Mouse (Mus musculus): ENCODE results near the gene Rab6b. TPM values are rescaled to one million over a fixed set of nuclear protein-coding genes. Genes with fewer than 3 reads are reported as not detected.
A peak's percentile ranks its signal among the peaks of the same experiment; 100 is the strongest.

The Rab6b gene
- 54.5 and 125 TPM in 2 replicates for polyA plus RNA-seq (2012; rRNA removed)

DNA sequence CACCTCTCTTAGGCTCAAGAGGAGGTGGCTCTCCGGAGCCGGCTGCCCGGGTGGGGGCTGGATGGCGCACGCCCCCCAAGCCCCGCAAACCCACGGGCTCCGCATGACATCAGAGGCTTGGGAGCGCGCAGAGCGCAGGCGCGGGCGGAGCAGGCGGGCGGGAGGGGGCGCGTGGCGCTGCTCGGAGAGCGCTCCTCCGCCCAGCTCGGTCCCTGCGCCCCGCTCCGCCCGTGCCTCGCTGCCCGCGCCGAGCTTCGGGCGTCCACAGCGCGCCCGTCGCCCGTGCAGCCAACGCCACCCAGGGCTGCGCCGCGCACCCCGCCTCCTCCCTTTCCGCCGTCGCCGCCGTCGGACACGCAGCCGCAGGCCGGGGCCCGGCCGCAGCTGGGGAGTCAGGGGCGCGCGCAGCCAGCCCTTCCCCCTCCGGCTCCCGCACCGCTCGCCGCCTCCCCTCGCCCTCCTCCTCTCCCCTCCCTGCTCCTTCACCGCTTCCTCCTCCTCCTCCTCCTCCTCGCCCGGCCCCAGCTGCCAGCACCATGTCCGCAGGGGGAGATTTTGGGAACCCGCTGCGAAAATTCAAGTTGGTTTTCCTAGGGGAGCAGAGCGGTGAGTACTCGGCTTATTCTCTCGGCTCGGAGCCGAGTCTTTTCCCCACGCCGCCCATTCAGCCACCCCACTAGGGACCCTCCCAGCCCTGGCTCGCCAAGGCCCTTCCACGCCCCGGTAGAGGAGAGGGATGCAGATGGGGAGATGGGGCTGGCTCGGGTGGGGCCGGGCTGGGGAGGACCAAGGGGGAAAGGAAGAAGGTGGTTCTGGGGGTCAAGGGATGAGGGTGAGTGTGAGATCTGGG, at the start of gene Rab6b:
Gene Rab6b (plus strand): TSS at position 167 of the 850 bp plus-strand sequence.
- DNase-seq (ENCODE audit: low read depth) = peak; percentile 90
- TF ChIP-seq POLR2A (IDR thresholded peaks at IDR 0.05; ENCODE audit: borderline replicate concordance, extremely low read depth, insufficient read depth, insufficient read length, poor library complexity, severe bottlenecking) (peak; percentile 95), CTCF (IDR thresholded peaks at IDR 0.05; ENCODE audit: borderline replicate concordance, extremely low read depth, insufficient read depth, insufficient read length) (no peak)

DNA sequence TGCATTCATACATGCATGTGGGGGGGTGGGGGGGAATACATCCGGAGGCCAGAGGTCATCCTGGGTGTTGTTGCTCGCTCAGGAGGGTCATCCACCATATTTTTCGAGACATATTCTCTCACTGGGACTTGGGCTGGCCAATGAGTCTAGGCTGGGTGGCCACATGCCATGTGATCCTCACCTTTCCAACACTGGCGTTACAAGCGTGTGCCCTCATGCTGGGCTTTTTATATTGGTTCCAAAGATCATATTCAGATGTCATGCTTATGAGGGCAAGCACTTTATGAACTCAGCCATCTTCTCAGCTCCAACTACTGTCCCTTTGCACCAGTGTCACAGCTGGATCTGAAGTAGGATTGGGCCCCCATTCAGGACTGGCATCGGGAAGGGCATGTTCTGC, 48.0 kb upstream of the Rab6b start:
- no peak for TF ChIP-seq POLR2A (IDR thresholded peaks at IDR 0.05; ENCODE audit: borderline replicate concordance, extremely low read depth, insufficient read depth, insufficient read length, poor library complexity, severe bottlenecking)
- no peak for TF ChIP-seq CTCF (IDR thresholded peaks at IDR 0.05; ENCODE audit: borderline replicate concordance, extremely low read depth, insufficient read depth, insufficient read length)
- DNase-seq (ENCODE audit: low read depth) = no peak

DNA sequence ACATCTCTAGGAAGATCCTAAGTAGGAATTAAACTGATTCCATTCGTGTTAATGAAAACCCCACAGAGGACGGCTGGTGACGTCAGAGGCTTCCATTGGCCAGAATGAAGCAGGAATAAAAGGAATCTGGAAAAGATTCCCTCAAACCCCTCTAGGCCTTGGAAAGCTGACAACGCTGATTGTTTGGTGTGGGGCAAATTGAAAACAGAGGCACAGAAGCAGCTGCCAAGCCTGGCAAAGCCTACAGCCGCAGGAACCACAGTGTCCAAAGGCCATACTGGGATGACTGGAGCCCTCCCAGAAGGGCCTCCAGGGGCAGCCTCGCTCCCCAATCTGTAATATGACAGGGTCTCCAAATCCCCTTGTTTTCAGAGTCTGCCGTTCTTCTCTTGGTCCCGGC, 44.7 kb upstream of the Rab6b start:
- peak; percentile 80 for DNase-seq (ENCODE audit: low read depth)
- TF ChIP-seq CTCF (IDR thresholded peaks at IDR 0.05; ENCODE audit: borderline replicate concordance, extremely low read depth, insufficient read depth, insufficient read length) (no peak), POLR2A (IDR thresholded peaks at IDR 0.05; ENCODE audit: borderline replicate concordance, extremely low read depth, insufficient read depth, insufficient read length, poor library complexity, severe bottlenecking) (no peak)

DNA sequence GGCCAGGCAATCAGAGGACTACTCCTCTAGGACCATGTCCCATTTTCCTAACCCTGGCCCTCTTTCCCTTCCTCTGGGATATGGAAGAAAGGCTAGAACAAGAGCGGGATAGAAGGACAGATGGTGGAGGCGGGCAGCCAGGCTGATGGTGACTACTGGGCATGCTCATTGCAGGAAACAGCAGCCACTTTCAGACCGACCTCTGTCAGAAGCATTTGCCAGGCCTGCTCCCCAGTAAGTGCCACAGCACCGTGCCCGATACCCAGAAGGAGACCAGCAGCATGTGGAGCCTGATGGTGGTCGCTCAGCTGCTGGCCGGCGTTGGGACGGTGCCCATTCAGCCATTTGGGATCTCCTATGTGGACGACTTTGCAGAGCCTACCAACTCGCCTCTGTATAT, 43.9 kb upstream of the Rab6b start:
- no peak for TF ChIP-seq POLR2A (IDR thresholded peaks at IDR 0.05; ENCODE audit: borderline replicate concordance, extremely low read depth, insufficient read depth, insufficient read length, poor library complexity, severe bottlenecking)
- TF ChIP-seq CTCF (IDR thresholded peaks at IDR 0.05; ENCODE audit: borderline replicate concordance, extremely low read depth, insufficient read depth, insufficient read length) = no peak
- DNase-seq (ENCODE audit: low read depth) = peak; percentile 55

DNA sequence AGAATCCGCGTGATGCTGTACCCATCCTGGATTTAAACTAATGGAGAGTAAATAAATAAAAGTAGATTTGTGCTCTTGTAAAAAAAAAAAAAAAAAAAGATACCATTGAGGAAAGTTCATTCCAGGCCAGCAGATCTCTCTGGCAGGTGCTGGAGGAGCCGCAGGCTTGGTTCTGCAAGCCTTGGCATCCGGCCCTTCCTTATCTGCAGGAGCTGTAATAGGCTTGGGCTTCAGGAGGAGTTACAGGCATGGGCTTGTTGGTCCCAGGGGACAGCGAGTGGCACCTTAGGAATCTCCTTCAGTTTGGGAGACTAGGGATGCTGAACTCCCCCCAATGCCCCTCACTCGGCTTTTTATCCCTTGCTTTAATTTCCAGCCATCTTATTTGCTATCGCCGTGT, 42.8 kb upstream of the Rab6b start:
- no peak for DNase-seq (ENCODE audit: low read depth)
- TF ChIP-seq POLR2A (IDR thresholded peaks at IDR 0.05; ENCODE audit: borderline replicate concordance, extremely low read depth, insufficient read depth, insufficient read length, poor library complexity, severe bottlenecking) = no peak
- TF ChIP-seq CTCF (IDR thresholded peaks at IDR 0.05; ENCODE audit: borderline replicate concordance, extremely low read depth, insufficient read depth, insufficient read length) = no peak

DNA sequence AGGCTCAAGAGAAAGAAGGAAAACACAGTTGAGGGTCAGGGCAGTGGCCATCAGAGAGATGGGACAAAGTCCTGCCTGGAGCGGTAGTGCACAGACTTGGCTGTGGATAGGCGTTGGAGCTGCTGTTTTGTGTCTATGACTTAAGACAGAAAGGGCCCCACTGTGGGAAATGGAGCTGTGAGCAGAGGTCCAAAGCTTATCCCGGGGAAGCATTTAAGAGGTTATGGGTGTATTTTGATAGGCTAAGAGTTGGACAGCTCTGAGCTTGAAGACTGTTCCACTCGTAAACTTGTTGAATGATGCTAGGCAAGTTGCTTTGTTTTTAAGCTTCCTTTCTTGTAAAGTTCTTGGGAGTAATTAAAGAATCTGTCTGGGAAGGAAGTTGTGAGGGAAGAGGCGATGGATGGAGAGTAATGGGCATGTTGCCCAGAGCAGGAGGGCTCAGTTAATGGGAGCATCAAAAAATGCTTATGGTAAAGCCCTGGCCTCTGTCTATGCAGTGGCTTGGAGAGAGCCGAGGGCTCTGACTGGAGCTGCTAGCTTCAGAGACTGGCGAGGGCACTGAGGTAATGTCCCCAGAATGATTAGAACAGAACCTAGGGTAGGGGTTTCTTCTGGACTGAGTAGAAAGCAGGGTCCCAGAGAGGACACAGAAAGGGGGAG, 39.9 kb upstream of the Rab6b start:
- no peak for DNase-seq (ENCODE audit: low read depth)
- TF ChIP-seq POLR2A (IDR thresholded peaks at IDR 0.05; ENCODE audit: borderline replicate concordance, extremely low read depth, insufficient read depth, insufficient read length, poor library complexity, severe bottlenecking) = no peak
- TF ChIP-seq CTCF (IDR thresholded peaks at IDR 0.05; ENCODE audit: borderline replicate concordance, extremely low read depth, insufficient read depth, insufficient read length) = no peak

DNA sequence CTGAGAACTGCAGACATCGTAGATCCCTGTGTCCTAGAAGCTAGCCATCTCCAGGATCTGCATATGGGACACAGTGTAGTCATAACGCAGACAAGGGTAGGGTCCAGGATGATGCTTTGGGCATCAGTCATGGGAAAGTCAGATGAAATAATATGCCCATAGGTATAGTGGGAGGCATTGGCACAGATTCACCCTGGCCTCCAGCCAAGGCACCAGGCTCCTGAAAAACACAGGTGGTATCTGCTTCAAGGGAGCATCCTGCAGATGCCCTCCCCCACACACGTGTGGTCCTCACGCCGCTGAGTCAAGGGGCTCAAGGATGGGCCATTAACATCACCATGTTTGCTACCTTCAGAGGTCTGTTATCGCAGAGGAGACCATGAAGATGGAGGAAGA, 39.4 kb upstream of the Rab6b start:
- no peak for DNase-seq (ENCODE audit: low read depth)
- TF ChIP-seq POLR2A (IDR thresholded peaks at IDR 0.05; ENCODE audit: borderline replicate concordance, extremely low read depth, insufficient read depth, insufficient read length, poor library complexity, severe bottlenecking) = no peak
- no peak for TF ChIP-seq CTCF (IDR thresholded peaks at IDR 0.05; ENCODE audit: borderline replicate concordance, extremely low read depth, insufficient read depth, insufficient read length)

DNA sequence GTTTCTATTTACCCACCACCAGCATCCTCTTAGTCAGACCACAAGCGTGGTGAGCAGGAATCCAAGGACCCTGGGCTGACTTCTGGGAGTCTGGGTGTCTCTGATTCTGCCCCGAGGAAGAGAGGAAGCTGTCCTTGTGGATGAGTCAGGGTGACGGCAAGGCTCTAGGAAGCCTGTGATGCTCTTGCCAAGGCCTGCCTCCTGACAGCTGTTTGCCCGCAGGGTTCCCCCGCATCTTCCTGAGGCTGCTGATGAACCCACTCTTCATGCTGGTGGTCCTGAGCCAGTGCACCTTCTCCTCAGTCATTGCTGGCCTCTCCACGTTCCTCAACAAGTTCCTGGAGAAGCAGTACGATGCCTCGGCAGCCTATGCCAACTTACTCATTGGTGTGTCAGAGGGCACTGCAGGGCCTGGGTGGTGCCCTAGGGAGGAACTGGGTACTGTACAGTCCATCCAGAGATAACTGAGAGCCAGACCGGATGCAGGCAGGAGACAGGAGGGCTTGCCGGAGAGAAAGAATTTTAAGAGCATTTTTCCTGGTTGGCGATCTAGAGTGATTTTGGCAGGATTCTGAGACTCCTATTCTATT, 38.6 kb upstream of the Rab6b start:
- TF ChIP-seq CTCF (IDR thresholded peaks at IDR 0.05; ENCODE audit: borderline replicate concordance, extremely low read depth, insufficient read depth, insufficient read length) = no peak
- TF ChIP-seq POLR2A (IDR thresholded peaks at IDR 0.05; ENCODE audit: borderline replicate concordance, extremely low read depth, insufficient read depth, insufficient read length, poor library complexity, severe bottlenecking) = no peak
- DNase-seq (ENCODE audit: low read depth) = no peak

DNA sequence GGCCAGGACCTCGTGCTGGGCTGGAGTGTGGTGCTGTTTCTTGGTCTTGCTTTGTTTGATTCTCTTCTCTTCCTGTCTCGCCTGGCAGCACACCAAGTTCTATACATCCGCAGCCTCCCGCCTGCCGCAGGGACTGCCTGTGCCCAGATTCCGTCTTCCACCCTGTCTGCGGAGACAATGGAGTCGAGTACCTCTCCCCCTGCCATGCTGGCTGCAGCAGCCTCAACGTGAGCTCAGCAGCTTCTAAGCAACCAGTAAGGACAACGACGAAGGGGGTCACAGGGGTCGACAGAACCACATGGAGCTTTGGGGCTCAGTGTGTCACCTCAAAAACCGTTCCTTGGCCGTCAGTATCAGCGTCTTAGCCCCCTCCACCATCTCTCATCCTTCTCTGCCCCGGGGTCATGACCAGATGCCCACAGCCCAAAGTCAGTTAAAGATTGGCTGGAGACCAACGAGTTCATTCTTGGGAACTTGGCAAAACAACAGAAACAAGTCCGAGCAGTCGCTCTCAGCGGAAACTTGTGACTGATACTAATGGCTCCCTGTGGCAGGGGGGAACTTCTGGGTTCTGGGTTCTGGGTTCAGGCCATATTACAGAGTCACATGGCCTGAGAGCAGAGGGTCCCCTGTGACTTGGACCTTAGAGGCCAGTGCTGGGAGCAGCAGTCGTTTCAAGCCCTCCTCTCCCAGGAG, 34.6 kb upstream of the Rab6b start:
- no peak for TF ChIP-seq CTCF (IDR thresholded peaks at IDR 0.05; ENCODE audit: borderline replicate concordance, extremely low read depth, insufficient read depth, insufficient read length)
- TF ChIP-seq POLR2A (IDR thresholded peaks at IDR 0.05; ENCODE audit: borderline replicate concordance, extremely low read depth, insufficient read depth, insufficient read length, poor library complexity, severe bottlenecking) = no peak
- DNase-seq (ENCODE audit: low read depth) = peak; percentile 69

DNA sequence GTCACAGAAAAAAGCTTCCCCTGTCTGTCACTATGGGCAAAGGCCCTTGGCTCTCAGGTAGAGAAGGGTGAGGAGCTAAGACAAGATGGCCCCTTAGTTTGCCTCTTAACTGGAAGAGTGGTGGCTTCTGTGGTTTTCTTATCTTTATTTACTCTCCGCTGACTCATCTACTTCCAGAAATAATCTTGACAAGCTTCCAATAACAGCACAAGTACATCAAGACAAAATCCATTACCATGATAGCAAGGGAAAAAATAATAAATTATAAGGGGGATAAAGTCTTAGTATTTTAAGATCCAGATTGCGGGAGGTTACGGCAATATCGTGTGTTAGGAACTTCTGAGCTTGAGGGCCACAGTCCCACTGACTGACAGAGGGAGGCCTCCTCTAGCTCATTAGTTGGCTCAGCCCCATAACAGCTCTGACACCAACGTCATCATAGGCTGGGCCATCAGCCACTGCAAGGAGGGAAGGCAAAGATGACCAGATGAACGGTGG, 33.3 kb upstream of the Rab6b start:
- no peak for DNase-seq (ENCODE audit: low read depth)
- TF ChIP-seq CTCF (IDR thresholded peaks at IDR 0.05; ENCODE audit: borderline replicate concordance, extremely low read depth, insufficient read depth, insufficient read length) (no peak), POLR2A (IDR thresholded peaks at IDR 0.05; ENCODE audit: borderline replicate concordance, extremely low read depth, insufficient read depth, insufficient read length, poor library complexity, severe bottlenecking) (no peak)

DNA sequence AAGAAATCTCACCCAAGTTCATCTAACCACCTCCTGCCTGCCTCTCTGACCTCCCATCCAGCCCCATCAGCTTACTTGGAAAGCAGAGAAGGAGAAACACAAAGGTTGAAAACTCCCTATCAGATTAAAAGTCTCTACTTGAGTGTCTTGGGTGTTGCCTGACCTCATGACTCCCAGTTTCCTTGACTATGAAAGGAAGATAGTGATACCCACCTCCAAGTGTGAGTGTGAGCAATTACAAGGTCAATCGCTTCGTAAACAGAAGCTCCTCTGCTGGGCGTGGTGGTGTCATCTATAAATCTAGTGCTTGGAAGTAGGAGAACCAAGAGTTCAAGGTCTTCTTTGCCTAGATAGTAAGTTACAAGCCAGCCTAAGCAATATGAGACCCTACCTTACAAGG, 31.4 kb upstream of the Rab6b start:
- DNase-seq (ENCODE audit: low read depth) = no peak
- no peak for TF ChIP-seq POLR2A (IDR thresholded peaks at IDR 0.05; ENCODE audit: borderline replicate concordance, extremely low read depth, insufficient read depth, insufficient read length, poor library complexity, severe bottlenecking)
- TF ChIP-seq CTCF (IDR thresholded peaks at IDR 0.05; ENCODE audit: borderline replicate concordance, extremely low read depth, insufficient read depth, insufficient read length) = no peak

Measured in brain, embryonic 14.5 days (tissue).